Mouse (Mus musculus): Measurements from ENCODE around the gene Slc6a12.

Gene Slc6a12

DNA sequence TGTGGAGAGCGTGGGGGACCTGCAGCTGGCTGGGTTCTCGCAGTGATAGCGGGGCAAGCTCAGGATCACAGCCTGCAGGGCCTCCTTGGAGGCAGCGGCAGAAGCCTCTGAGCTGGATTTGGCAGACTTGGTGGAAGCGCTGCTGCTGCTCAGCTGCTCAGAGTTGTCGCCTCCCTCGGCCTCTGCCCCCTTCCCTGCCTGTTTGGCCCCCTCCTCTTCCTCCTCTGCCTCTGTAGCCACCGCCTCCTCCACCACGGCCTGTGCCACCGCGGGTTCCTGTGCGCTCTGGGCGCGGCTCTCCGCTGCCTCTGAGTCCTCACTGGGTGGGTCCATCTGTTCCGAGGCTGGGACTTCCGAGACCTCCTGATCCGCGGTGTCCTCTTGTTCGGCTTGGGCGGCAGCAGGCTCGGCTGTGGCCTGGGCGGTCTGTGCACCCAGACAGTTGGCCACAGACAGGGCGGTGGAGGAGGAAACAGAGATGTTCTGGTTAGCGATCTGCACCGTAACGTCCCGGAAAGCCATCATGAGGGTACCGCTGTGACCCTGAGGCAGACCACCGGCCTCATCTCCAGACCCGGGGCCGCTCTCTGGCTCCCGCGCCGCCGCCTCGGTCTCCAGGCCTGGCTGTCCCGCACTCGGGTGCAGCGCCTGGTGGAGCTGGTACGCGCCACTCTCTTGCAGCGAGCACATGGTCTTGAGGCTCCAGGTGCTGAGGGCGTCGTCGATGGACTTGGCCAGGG, 69.9 kb downstream of the Slc6a12 start:
- peak; percentile 5 for DNase-seq (ENCODE audit: low spot score)

Data from ovary, postnatal 10 days (tissue).